Mouse (Mus musculus) myocyte (in vitro differentiated cells): Measurements from ENCODE around the gene 4930507D05Rik. TPM values are rescaled to one million over a fixed set of nuclear protein-coding genes. Genes with fewer than 3 reads are reported as not detected.

ENCODE experiments used
- H3K27me3 ChIP-seq: one replicate; pipeline ENCODE4 v1.6.1; 2011; ENCODE audit not compliant: control insufficient read depth, insufficient read depth, insufficient read length
- H3K36me3 ChIP-seq: one replicate; pipeline ENCODE4 v1.6.1; 2011; ENCODE audit not compliant: control insufficient read depth, insufficient read depth
- H3K4me2 ChIP-seq: one replicate; pipeline ENCODE4 v1.6.1; 2011; ENCODE audit warnings: low read depth, control low read depth
- H3K4me3 ChIP-seq: one replicate; pipeline ENCODE4 v1.5.1; 2011; ENCODE audit warnings: mild to moderate bottlenecking, control low read depth, moderate library complexity
- H3K79me2 ChIP-seq: one replicate; pipeline ENCODE4 v1.6.1; 2011; ENCODE audit not compliant: control insufficient read depth, insufficient read depth
- H3ac ChIP-seq: one replicate; pipeline ENCODE4 v1.6.1; 2011; ENCODE audit not compliant: control insufficient read depth, insufficient read length
- CEBPB ChIP-seq: IDR thresholded peaks from 2 replicates; pipeline ENCODE4 v1.6.1; 2011; ENCODE audit warnings: mild to moderate bottlenecking, moderate library complexity; ENCODE audit not compliant: poor library complexity, insufficient read depth, severe bottlenecking
- E2F4 ChIP-seq: IDR thresholded peaks from one replicate; pipeline ENCODE4 v1.6.1; 2011; ENCODE audit warnings: mild to moderate bottlenecking, control low read depth, moderate library complexity; ENCODE audit not compliant: insufficient read depth
- MAX ChIP-seq: IDR thresholded peaks from one replicate; pipeline ENCODE4 v1.6.1; 2011; ENCODE audit warnings: low read depth, mild to moderate bottlenecking, control low read depth
- MYOD1 ChIP-seq, 3 experiments: IDR thresholded peaks; one replicate each; pipeline ENCODE4 v1.6.1; 2011; ENCODE audit warnings: control low read depth in 2 of 3, low read depth in 2 of 3, mild to moderate bottlenecking in 2 of 3, moderate library complexity in 1 of 3; ENCODE audit not compliant: insufficient read length in 2 of 3, control insufficient read depth in 1 of 3
- MYOG ChIP-seq, 3 experiments: IDR thresholded peaks; one replicate each; pipeline ENCODE4 v1.6.1; 2011; ENCODE audit warnings: control low read depth in 2 of 3, low read depth in 2 of 3, mild to moderate bottlenecking in 2 of 3; ENCODE audit not compliant: insufficient read length in 2 of 3, control insufficient read depth in 1 of 3, insufficient read depth in 1 of 3
- POLR2A ChIP-seq: IDR thresholded peaks from one replicate; pipeline ENCODE4 v1.6.1; 2011; ENCODE audit warnings: low read depth, mild to moderate bottlenecking, control low read depth, moderate library complexity; ENCODE audit not compliant: insufficient read length
- POLR2AphosphoS2 ChIP-seq: IDR thresholded peaks from one replicate; pipeline ENCODE4 v1.6.1; 2011; ENCODE audit warnings: low read depth, control low read depth; ENCODE audit not compliant: insufficient read length
- REST ChIP-seq: IDR thresholded peaks from one replicate; pipeline ENCODE4 v1.6.1; 2011; ENCODE audit warnings: mild to moderate bottlenecking, control low read depth, moderate library complexity; ENCODE audit not compliant: insufficient read depth, insufficient read length
- SRF ChIP-seq: IDR thresholded peaks from one replicate; pipeline ENCODE4 v1.6.1; 2011; ENCODE audit warnings: low read depth; ENCODE audit not compliant: control insufficient read depth, insufficient read length
- TCF12 ChIP-seq: IDR thresholded peaks from one replicate; pipeline ENCODE4 v1.6.1; 2011; ENCODE audit warnings: mild to moderate bottlenecking, control low read depth; ENCODE audit not compliant: poor library complexity, insufficient read depth, severe bottlenecking
- TCF3 ChIP-seq: IDR thresholded peaks from one replicate; pipeline ENCODE4 v1.6.1; 2011; ENCODE audit warnings: low read depth, control low read depth; ENCODE audit not compliant: insufficient read length
- USF1 ChIP-seq: IDR thresholded peaks from one replicate; pipeline ENCODE4 v1.6.1; 2011; ENCODE audit warnings: low read depth, mild to moderate bottlenecking, control low read depth, moderate library complexity
- polyA plus RNA-seq: library from polyadenylated mRNA; unstranded; fragments of >200 nt; fragmentation: generic; extraction: Trizol; gene quantifications from one replicate; pipeline ENCODE4 v1.2.1, GENCODE M21; 2012; ENCODE audit warnings: missing spikeins

4930507D05Rik gene
- polyA plus RNA-seq, 1 experiment: 0.20 TPM

- Histone ChIP-seq H3K36me3 (no peaks in the 10 kb centered on the region), H3K4me3 (no peak overlapping the region), H3K4me2 (no peak overlapping the region), H3K79me2 (no peaks in the 10 kb centered on the region), H3ac (no peak overlapping the region), H3K27me3 (peaks cover 21% of the 10 kb centered on the region)
- TF ChIP-seq POLR2AphosphoS2 (no peak), E2F4 (no peak), TCF3 (no peak), USF1 (no peak), CEBPB (no peak), MYOG (IDR thresholded peaks at IDR 0.05; ENCODE audit: control insufficient read depth in 1 of 3, insufficient read depth in 1 of 3, insufficient read length in 2 of 3, low read depth in 2 of 3) (no peak), MYOD1 (IDR thresholded peaks at IDR 0.05; ENCODE audit: control insufficient read depth in 1 of 3, insufficient read length in 2 of 3, low read depth in 2 of 3) (no peak), SRF (no peak)
Observed at GRCm38 (mm10) chr10:62412906-62413605, 36.2 kb upstream of the 4930507D05Rik start.

- Histone ChIP-seq H3K36me3 (no peaks in the 10 kb centered on the region), H3ac (no peak overlapping the region), H3K79me2 (no peaks in the 10 kb centered on the region), H3K4me2 (no peak overlapping the region), H3K4me3 (no peak overlapping the region), H3K27me3 (peaks cover 17% of the 10 kb centered on the region)
- TF ChIP-seq MAX: no peak
- no peak for TF ChIP-seq USF1
- no peak for TF ChIP-seq POLR2AphosphoS2
- no peak for TF ChIP-seq TCF3
- TF ChIP-seq MYOG (IDR thresholded peaks at IDR 0.05; ENCODE audit: control insufficient read depth in 1 of 3, insufficient read depth in 1 of 3, insufficient read length in 2 of 3, low read depth in 2 of 3): no peak
- no peak for TF ChIP-seq CEBPB
- TF ChIP-seq E2F4: no peak
- TF ChIP-seq MYOD1 (IDR thresholded peaks at IDR 0.05; ENCODE audit: control insufficient read depth in 1 of 3, insufficient read length in 2 of 3, low read depth in 2 of 3): no peak
- no peak for TF ChIP-seq POLR2A
- no peak for TF ChIP-seq TCF12
- no peak for TF ChIP-seq REST
- TF ChIP-seq SRF: no peak
Observed at GRCm38 (mm10) chr10:62413606-62413982, 35.7 kb upstream of the 4930507D05Rik start.

- H3K4me2 ChIP-seq: no peak overlapping the region
- peaks cover 7% of the 10 kb centered on the region for H3K27me3 ChIP-seq
- no peak overlapping the region for H3K4me3 ChIP-seq
- no peak for TF ChIP-seq TCF3
- no peak for TF ChIP-seq REST
- no peak for TF ChIP-seq POLR2AphosphoS2
- TF ChIP-seq MYOG (IDR thresholded peaks at IDR 0.05; ENCODE audit: control insufficient read depth in 1 of 3, insufficient read depth in 1 of 3, insufficient read length in 2 of 3, low read depth in 2 of 3): no peak
- TF ChIP-seq CEBPB: no peak
- no peak for TF ChIP-seq MYOD1 (IDR thresholded peaks at IDR 0.05; ENCODE audit: control insufficient read depth in 1 of 3, insufficient read length in 2 of 3, low read depth in 2 of 3)
- TF ChIP-seq USF1: no peak
- TF ChIP-seq TCF12: no peak
- no peak for TF ChIP-seq MAX
- TF ChIP-seq SRF: no peak
- TF ChIP-seq E2F4: no peak
- TF ChIP-seq POLR2A: no peak
- no peaks in the 10 kb centered on the region for H3K79me2 ChIP-seq
- no peak overlapping the region for H3ac ChIP-seq
- H3K36me3 ChIP-seq: no peaks in the 10 kb centered on the region
Observed at GRCm38 (mm10) chr10:62418831-62419356, 30.4 kb upstream of the 4930507D05Rik start.

GRCm38 (mm10) chr10:62419422-62419821, 29.9 kb upstream of the 4930507D05Rik start:
- H3K36me3 ChIP-seq: no peaks in the 10 kb centered on the region
- H3ac ChIP-seq: no peak overlapping the region
- H3K79me2 ChIP-seq: no peaks in the 10 kb centered on the region
- H3K4me2 ChIP-seq: no peak overlapping the region
- no peak overlapping the region for H3K4me3 ChIP-seq
- no peak for TF ChIP-seq SRF
- no peak for TF ChIP-seq MYOD1 (IDR thresholded peaks at IDR 0.05; ENCODE audit: control insufficient read depth in 1 of 3, insufficient read length in 2 of 3, low read depth in 2 of 3)
- no peak for TF ChIP-seq TCF12
- TF ChIP-seq POLR2A: no peak
- no peak for TF ChIP-seq REST
- no peak for TF ChIP-seq TCF3
- no peak for TF ChIP-seq MYOG (IDR thresholded peaks at IDR 0.05; ENCODE audit: control insufficient read depth in 1 of 3, insufficient read depth in 1 of 3, insufficient read length in 2 of 3, low read depth in 2 of 3)
- TF ChIP-seq USF1: no peak
- TF ChIP-seq E2F4: no peak
- TF ChIP-seq CEBPB: no peak
- no peak for TF ChIP-seq POLR2AphosphoS2
- no peak for TF ChIP-seq MAX
- H3K27me3 ChIP-seq: peaks cover 7% of the 10 kb centered on the region

- Histone ChIP-seq H3K79me2 (no peaks in the 10 kb centered on the region), H3K27me3 (no peaks in the 10 kb centered on the region), H3K4me2 (no peak overlapping the region), H3K36me3 (no peaks in the 10 kb centered on the region), H3ac (no peak overlapping the region), H3K4me3 (no peak overlapping the region)
- TF ChIP-seq SRF: no peak
- no peak for TF ChIP-seq CEBPB
- TF ChIP-seq TCF12: no peak
Observed at GRCm38 (mm10) chr10:62420399-62420798, 28.9 kb upstream of the 4930507D05Rik start.
